Mouse (Mus musculus): ENCODE measurements at regions not wholly inside any gene's neighbourhood (a gene's known extent, or its start where the extent isn't known, plus 50 kb on each side); places are given as distances from the start of the nearest gene placed in this dataset.

GRCm38 (mm10) chr11:22644010-22644625, 132.2 kb downstream of the Tmem17 start:
- DNase-seq (ENCODE audit: low read depth, low spot score), result no peak

- no peak for DNase-seq (ENCODE audit: low read depth, low spot score)
These were observed 133.0 kb downstream of the Tmem17 start for GRCm38 (mm10) chr11:22644877-22645276.

- DNase-seq (ENCODE audit: low read depth, low spot score), result no peak
These were observed 134.5 kb downstream of the Tmem17 start for GRCm38 (mm10) chr11:22646192-22646936.

GRCm38 (mm10) chr11:22648275-22648674, 136.4 kb downstream of the Tmem17 start:
- DNase-seq (ENCODE audit: low read depth, low spot score), result no peak

- no peak for DNase-seq (ENCODE audit: low read depth, low spot score)
These were observed 138.9 kb downstream of the Tmem17 start for GRCm38 (mm10) chr11:22650771-22651170.

- no peak for DNase-seq (ENCODE audit: low read depth, low spot score)
These were observed 139.4 kb downstream of the Tmem17 start for GRCm38 (mm10) chr11:22651313-22651712.

GRCm38 (mm10) chr11:22651911-22652310, 140.0 kb downstream of the Tmem17 start:
- DNase-seq (ENCODE audit: low read depth, low spot score), result no peak

GRCm38 (mm10) chr11:22652931-22653330, 141.0 kb downstream of the Tmem17 start:
- DNase-seq (ENCODE audit: low read depth, low spot score), result no peak

- no peak for DNase-seq (ENCODE audit: low read depth, low spot score)
These were observed 141.5 kb downstream of the Tmem17 start for GRCm38 (mm10) chr11:22653366-22653765.

- DNase-seq (ENCODE audit: low read depth, low spot score), result no peak
These were observed 145.7 kb downstream of the Tmem17 start for GRCm38 (mm10) chr11:22657635-22658034.

- no peak for DNase-seq (ENCODE audit: low read depth, low spot score)
These were observed 149.2 kb downstream of the Tmem17 start for GRCm38 (mm10) chr11:22661072-22661471.

GRCm38 (mm10) chr11:22661713-22662551, 150.0 kb downstream of the Tmem17 start:
- no peak for DNase-seq (ENCODE audit: low read depth, low spot score)

- no peak for DNase-seq (ENCODE audit: low read depth, low spot score)
These were observed 154.1 kb downstream of the Tmem17 start for GRCm38 (mm10) chr11:22665978-22666377.

- no peak for DNase-seq (ENCODE audit: low read depth, low spot score)
These were observed 154.5 kb downstream of the Tmem17 start for GRCm38 (mm10) chr11:22666378-22666777.

- no peak for DNase-seq (ENCODE audit: low read depth, low spot score)
These were observed 156.3 kb downstream of the Tmem17 start for GRCm38 (mm10) chr11:22668220-22668619.

- no peak for DNase-seq (ENCODE audit: low read depth, low spot score)
These were observed 157.4 kb downstream of the Tmem17 start for GRCm38 (mm10) chr11:22669267-22669666.

- peak; percentile 30 for DNase-seq (ENCODE audit: low read depth, low spot score)
These were observed 160.1 kb downstream of the Tmem17 start for GRCm38 (mm10) chr11:22671791-22672490.

- DNase-seq (ENCODE audit: low read depth, low spot score), result no peak
These were observed 163.2 kb downstream of the Tmem17 start for GRCm38 (mm10) chr11:22675047-22675446.

GRCm38 (mm10) chr11:22675754-22676153, 163.9 kb downstream of the Tmem17 start:
- no peak for DNase-seq (ENCODE audit: low read depth, low spot score)

- DNase-seq (ENCODE audit: low read depth, low spot score), result no peak
These were observed 165.4 kb downstream of the Tmem17 start for GRCm38 (mm10) chr11:22677337-22677736.

GRCm38 (mm10) chr11:22684576-22684975, 172.7 kb downstream of the Tmem17 start:
- no peak for DNase-seq (ENCODE audit: low read depth, low spot score)

- no peak for DNase-seq (ENCODE audit: low read depth, low spot score)
These were observed 169.9 kb downstream of the B3gnt2 start for GRCm38 (mm10) chr11:22690829-22691228.

Data from forelimb bud, embryonic 11.5 days (tissue).